Mouse (Mus musculus) forebrain, embryonic 16.5 days (tissue): ENCODE data around the gene Lefty2. TPM values are rescaled to one million over a fixed set of nuclear protein-coding genes. Genes with fewer than 3 reads are reported as not detected.
A peak's percentile ranks its signal among the peaks of the same experiment; 100 is the strongest.
"Not testable (repeated sequence)": the region's sequence is repeated elsewhere in the genome, so short reads cannot be mapped to it uniquely, and the experiment has no call there.

ENCODE experiments used
- ATAC-seq: fragments of 200-750 bp; cut with Nextera tagmentation; 2 replicates; pipeline ENCODE4 v1.8.0; 2017; ENCODE audit warnings: mild to moderate bottlenecking, moderate library complexity
- H3K27ac ChIP-seq: fragments of 300-500 bp; sonication (generic); 2 replicates; pipeline ENCODE4 v1.5.1; 2014; ENCODE audit warnings: low read length, control low read depth
- H3K27me3 ChIP-seq: fragments of 300-500 bp; sonication (generic); replicated peaks from 2 replicates; pipeline ENCODE4 v1.6.1; 2014; ENCODE audit warnings: low read length; ENCODE audit not compliant: control insufficient read depth, insufficient read depth
- H3K36me3 ChIP-seq: fragments of 300-500 bp; sonication (generic); 2 replicates; pipeline ENCODE4 v1.6.1; 2014; ENCODE audit not compliant: control insufficient read depth, insufficient read depth
- H3K4me1 ChIP-seq: fragments of 300-500 bp; sonication (generic); replicated peaks from 2 replicates; pipeline ENCODE4 v1.6.1; 2014; ENCODE audit warnings: low read length; ENCODE audit not compliant: control insufficient read depth, insufficient read depth
- H3K4me2 ChIP-seq: fragments of 300-500 bp; sonication (generic); 2 replicates; pipeline ENCODE4 v1.6.1; 2014; ENCODE audit warnings: mild to moderate bottlenecking, low read length, control low read depth
- H3K4me3 ChIP-seq: fragments of 300-500 bp; sonication (generic); replicated peaks from 2 replicates; pipeline ENCODE4 v1.5.1; 2014; ENCODE audit warnings: mild to moderate bottlenecking, low read length, control low read depth
- H3K9ac ChIP-seq: fragments of 300-500 bp; sonication (generic); replicated peaks from 2 replicates; pipeline ENCODE4 v1.6.1; 2014; ENCODE audit warnings: low read depth, low read length, control low read depth
- H3K9me3 ChIP-seq: fragments of 300-500 bp; sonication (generic); 2 replicates; pipeline ENCODE4 v1.6.1; 2016; ENCODE audit warnings: low read length; ENCODE audit not compliant: control insufficient read depth
- WGBS: fragments of 180-500 bp; shearing (Covaris S2); extraction: QIAGEN DNeasy Blood & Tissue Kit; methylation state at CpG from one replicate; pipeline ENCODE4 v1.1.7; 2014; 5-methylcytosine and 5-hydroxymethylcytosine counted together
- polyA plus RNA-seq: library from polyadenylated mRNA; unstranded; fragments of >200 nt; fragmentation: Nextera tagmentation; extraction: Ambion mirVana; gene quantifications from 2 replicates; pipeline ENCODE4 v1.2.1, GENCODE M21; 2015

Gene Lefty2
- polyA plus RNA-seq, 1 experiment from 2014 or later, result 6.6 TPM

DNA sequence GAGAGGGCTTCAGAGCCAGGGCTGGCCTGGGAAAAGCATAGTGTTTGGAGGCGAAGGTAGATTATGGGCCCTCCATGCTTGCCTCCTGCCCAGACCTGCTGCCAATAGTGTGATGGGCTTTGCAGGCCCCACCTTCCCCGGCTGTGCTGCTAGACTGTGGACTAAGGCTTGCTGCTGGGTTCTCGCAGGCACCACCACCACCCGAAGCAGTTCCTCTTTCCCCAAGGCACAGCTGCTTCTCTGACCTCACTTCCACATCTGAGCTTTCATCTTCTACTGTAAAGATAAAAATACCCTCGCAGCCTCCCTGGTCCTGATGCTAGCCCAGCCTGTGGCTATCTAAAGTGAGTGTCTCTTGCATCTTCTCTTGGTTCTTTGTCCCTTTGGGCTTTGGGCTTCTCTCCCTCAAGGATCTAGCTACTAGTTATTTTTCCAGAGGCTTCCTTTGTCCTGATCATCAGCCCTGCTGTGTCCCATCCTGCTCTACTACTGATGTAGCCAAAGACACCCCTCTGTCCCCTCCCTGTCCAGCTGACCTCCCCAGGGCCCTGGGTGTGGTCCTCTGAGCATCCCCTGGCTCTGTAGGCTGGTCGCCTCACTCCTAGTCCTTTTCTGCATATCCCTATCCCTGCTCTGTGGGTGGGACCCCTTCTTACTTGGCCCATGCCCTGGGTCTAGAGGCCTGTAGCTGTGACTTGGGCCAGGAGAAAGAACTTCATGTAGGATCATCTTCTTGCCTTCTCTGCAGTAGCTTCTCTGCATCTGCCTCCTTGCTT is 29.6 kb downstream of the Lefty2 start:
- no peak overlapping the region for H3K4me3 ChIP-seq
- 78% methylated on average over 6 of the region's 6 CpGs for WGBS
- no peak overlapping the region for H3K27ac ChIP-seq
- H3K4me1 ChIP-seq, result no peaks in the 10 kb centered on the region
- no peak for ATAC-seq
- no peak overlapping the region for H3K4me2 ChIP-seq
- no peak overlapping the region for H3K9ac ChIP-seq
- H3K9me3 ChIP-seq, result no peaks in the 10 kb centered on the region
- H3K27me3 ChIP-seq, result no peaks in the 10 kb centered on the region
- no peaks in the 10 kb centered on the region for H3K36me3 ChIP-seq

DNA sequence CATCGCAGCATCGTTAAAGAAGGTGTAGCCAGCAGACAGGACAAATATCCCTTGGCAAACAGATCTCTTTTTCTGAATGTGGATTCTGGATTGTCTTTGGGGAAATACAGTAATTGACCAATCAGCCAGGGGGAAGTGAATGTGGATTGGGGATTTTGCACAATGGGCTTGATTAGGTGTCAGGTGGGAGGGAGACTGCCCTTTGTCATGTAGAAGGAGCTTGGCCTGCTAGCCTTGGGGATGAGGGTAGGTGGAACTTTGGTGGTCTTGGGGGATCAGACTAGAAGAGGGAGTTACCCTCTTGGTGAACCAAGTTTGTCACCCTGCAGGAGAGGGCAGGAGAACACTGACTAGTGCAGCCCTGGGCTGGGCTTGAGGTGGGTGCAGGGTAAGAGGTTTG is 31.8 kb downstream of the Lefty2 start:
- no peaks in the 10 kb centered on the region for H3K36me3 ChIP-seq
- WGBS, result 36% methylated on average over 2 of the region's 2 CpGs
- no peak overlapping the region for H3K4me2 ChIP-seq
- H3K27ac ChIP-seq, result no peak overlapping the region
- no peaks in the 10 kb centered on the region for H3K27me3 ChIP-seq
- no peak overlapping the region for H3K9ac ChIP-seq
- no peak overlapping the region for H3K4me3 ChIP-seq
- H3K9me3 ChIP-seq, result no peaks in the 10 kb centered on the region
- ATAC-seq, result no peak
- H3K4me1 ChIP-seq, result no peaks in the 10 kb centered on the region

DNA sequence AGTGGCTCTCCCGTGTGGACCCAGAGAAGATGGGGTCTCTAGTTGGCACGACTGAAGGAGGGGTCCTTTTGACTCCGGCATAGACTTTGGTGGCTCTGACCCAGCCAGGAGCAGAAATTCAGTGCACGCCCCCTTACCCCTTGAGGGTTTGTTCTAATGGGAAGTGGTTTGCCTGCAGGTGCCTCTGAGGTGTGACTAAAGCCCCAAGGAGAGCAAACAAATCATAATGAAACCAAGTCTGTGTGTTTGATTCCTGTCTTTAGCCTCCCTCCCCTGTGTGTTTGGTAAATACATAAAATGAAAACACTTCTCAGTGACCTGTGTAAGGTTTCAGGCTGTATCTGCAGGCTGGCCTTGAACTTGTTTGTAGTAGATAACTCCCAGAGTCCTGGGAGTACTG is 33.4 kb downstream of the Lefty2 start:
- Histone ChIP-seq H3K4me3 (no peak overlapping the region), H3K27me3 (no peaks in the 10 kb centered on the region), H3K4me2 (no peak overlapping the region), H3K4me1 (no peaks in the 10 kb centered on the region), H3K9me3 (no peaks in the 10 kb centered on the region), H3K9ac (no peak overlapping the region), H3K36me3 (no peaks in the 10 kb centered on the region), H3K27ac (no peak overlapping the region)
- no peak for ATAC-seq
- WGBS, result 73% methylated on average over 4 of the region's 4 CpGs

DNA sequence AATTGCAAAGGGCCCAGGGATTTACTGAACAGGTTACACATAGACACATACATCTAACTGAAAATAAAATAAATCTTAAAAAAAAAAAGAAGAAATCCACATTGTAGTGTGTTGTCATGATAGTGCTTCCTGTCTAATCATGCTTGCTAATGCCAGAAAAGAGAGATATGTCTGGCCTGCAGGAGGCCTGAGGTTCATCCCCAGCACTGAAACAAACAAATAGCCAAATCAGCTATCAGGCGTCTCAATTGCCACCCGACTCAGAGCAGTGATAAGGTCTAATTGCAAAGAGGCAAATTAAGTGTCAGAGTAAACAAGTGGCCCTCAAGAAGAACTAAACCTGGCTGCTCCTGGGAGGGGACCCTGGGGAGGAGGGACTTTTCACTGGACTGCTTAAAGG is 36.7 kb downstream of the Lefty2 start:
- ATAC-seq, result no peak
- Histone ChIP-seq H3K9me3 (no peaks in the 10 kb centered on the region), H3K27ac (no peak overlapping the region), H3K36me3 (no peaks in the 10 kb centered on the region), H3K4me3 (no peak overlapping the region), H3K4me1 (no peaks in the 10 kb centered on the region), H3K4me2 (no peak overlapping the region), H3K9ac (no peak overlapping the region), H3K27me3 (peaks cover 4% of the 10 kb centered on the region)
- 62% methylated on average over 2 of the region's 2 CpGs for WGBS

DNA sequence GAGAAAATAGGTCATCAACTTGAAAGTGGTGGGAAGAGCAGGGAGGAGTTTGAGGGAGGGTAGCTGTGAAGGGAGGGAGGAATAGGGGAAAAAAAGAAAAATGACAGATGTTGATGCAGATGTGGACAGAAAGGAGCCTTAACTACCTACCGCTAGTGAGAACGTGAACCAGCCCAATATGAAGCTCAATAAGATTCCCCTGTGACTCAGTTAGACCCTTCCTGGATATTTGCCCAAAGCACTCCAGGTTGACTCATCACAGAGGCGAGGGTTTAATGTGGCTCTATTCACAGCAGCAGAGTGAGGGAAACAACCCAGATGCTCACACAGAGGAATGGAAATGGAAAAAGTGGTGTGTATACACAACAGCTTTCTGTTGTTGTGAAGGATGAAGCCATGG is 38.2 kb downstream of the Lefty2 start:
- H3K36me3 ChIP-seq, result no peaks in the 10 kb centered on the region
- WGBS, result 69% methylated on average over 3 of the region's 3 CpGs
- H3K4me2 ChIP-seq, result no peak overlapping the region
- H3K27me3 ChIP-seq, result peaks cover 17% of the 10 kb centered on the region
- ATAC-seq, result no peak
- no peak overlapping the region for H3K9ac ChIP-seq
- H3K27ac ChIP-seq, result no peak overlapping the region
- H3K4me3 ChIP-seq, result no peak overlapping the region
- no peaks in the 10 kb centered on the region for H3K9me3 ChIP-seq
- no peaks in the 10 kb centered on the region for H3K4me1 ChIP-seq

DNA sequence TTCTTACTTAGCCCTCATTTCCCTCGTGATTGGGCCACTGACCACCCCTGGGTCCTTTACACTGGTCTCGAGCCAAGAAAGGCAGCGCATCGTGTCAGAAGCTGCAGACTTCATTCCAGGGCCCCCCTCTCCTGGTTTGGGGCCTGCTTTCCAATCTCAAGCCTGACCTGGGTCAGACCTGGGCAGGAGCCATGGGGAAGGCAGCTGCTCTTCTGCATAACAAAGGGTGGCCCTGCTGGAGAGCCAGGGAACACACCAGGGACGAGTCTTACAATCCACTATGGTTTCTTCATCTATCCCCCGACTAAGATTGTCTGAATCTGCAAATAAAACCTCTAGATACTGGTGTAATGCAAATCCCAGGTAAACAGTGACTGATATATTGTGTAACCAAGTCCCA is 40.8 kb downstream of the Lefty2 start:
- no peak overlapping the region for H3K27ac ChIP-seq
- no peak for ATAC-seq
- H3K27me3 ChIP-seq, result peaks cover 24% of the 10 kb centered on the region
- no peak overlapping the region for H3K4me3 ChIP-seq
- no peaks in the 10 kb centered on the region for H3K4me1 ChIP-seq
- no peaks in the 10 kb centered on the region for H3K9me3 ChIP-seq
- no peak overlapping the region for H3K9ac ChIP-seq
- no peaks in the 10 kb centered on the region for H3K36me3 ChIP-seq
- WGBS, result 16% methylated on average over 6 of the region's 6 CpGs
- no peak overlapping the region for H3K4me2 ChIP-seq

DNA sequence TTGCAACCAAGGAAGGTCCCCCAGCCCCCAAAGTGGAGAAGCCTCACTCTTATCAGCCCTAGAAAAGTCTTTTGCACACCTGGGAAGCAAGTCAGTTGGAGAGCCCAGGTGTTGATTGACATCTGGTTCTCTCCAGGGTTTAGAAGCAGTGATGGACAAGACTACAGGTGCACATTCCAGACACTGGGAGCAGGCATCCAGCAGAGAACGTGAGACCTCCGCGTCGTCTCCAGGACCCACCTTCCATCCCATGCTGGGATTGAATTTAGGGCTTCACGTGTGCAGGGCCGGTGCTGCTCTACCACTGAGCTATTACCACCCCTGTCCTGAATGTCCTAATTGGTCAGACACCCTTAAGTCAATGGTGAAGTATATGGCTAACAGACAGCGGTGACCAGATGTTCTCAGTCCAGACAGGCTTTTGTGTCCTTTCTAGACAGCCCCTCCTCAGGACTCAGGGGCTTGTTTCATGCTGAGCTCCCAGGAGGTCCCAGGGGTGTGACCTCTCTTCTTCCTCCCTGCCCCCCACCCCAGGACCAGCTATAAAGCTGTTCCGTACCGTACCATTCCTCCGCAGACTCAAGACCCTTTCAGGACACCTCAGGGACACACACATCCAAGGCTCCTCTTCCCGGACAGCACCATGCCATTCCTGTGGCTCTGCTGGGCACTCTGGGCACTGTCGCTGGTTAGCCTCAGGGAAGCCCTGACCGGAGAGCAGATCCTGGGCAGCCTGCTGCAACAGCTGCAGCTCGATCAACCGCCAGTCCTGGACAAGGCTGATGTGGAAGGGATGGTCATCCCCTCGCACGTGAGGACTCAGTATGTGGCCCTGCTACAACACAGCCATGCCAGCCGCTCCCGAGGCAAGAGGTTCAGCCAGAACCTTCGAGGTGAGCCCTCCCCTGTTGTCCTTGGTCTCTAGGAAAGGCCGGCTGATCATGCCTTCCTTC is 41.8 kb downstream of the Lefty2 start, which contains the start of gene Lefty1:
TSS of gene Lefty1 (plus strand) at position 556 of the 953 bp plus-strand sequence.
- no peak for ATAC-seq
- Histone ChIP-seq H3K36me3 (no peaks in the 10 kb centered on the region), H3K9me3 (no peaks in the 10 kb centered on the region), H3K4me2 (no peak within 1 kb of the TSS), H3K4me3 (no peak within 1 kb of the TSS), H3K4me1 (no peaks in the 10 kb centered on the region), H3K27ac (no peak within 1 kb of the TSS), H3K9ac (no peak within 1 kb of the TSS), H3K27me3 (peaks cover 24% of the 10 kb centered on the region)
- WGBS, result 15% methylated on average over 21 of the region's 21 CpGs

DNA sequence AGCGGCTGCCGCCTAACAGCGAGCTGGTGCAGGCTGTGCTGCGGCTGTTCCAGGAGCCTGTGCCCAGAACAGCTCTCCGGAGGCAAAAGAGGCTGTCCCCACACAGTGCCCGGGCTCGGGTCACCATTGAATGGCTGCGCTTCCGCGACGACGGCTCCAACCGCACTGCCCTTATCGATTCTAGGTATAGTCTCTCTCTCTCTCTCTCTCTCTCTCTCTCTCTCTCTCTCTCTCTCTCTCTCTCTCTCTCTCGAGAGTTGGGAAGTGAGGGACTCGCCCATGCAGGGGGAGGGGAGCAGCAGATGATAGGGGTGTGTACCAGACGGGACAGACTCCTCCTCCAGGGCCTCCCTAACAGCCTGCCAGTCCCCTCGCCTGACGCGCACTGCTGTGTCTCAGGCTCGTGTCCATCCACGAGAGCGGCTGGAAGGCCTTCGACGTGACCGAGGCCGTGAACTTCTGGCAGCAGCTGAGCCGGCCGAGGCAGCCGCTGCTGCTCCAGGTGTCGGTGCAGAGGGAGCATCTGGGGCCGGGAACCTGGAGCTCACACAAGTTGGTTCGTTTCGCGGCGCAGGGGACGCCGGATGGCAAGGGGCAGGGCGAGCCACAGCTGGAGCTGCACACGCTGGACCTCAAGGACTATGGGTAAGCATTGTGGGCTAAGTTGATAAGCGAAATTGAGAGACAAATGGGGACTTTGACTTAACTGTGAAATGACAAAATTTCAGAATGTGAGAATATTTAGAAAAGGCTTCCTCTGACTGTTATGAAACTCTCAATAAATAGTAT is 43.9 kb downstream of the Lefty2 start:
- peak; percentile 81 for ATAC-seq
- peaks cover 37% of the 10 kb centered on the region for H3K27me3 ChIP-seq
- not testable (repeated sequence) for H3K27ac ChIP-seq, H3K4me1 ChIP-seq, H3K9ac ChIP-seq, H3K9me3 ChIP-seq, H3K36me3 ChIP-seq
- peak overlapping the region; percentile 46 for H3K4me2 ChIP-seq
- 1% methylated on average over 29 of the region's 41 CpGs for whole genome bisulfite sequencing
- H3K4me3 ChIP-seq, result peak overlapping the region; percentile 30

DNA sequence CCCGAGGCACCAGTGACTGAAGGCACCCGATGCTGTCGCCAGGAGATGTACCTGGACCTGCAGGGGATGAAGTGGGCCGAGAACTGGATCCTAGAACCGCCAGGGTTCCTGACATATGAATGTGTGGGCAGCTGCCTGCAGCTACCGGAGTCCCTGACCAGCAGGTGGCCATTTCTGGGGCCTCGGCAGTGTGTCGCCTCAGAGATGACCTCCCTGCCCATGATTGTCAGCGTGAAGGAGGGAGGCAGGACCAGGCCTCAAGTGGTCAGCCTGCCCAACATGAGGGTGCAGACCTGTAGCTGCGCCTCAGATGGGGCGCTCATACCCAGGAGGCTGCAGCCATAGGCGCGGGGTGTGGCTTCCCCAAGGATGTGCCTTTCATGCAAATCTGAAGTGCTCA is 44.7 kb downstream of the Lefty2 start:
- H3K36me3 ChIP-seq, H3K4me2 ChIP-seq, H3K9me3 ChIP-seq, H3K27ac ChIP-seq, H3K4me3 ChIP-seq, ATAC-seq, H3K9ac ChIP-seq: not testable (repeated sequence)
- 23% methylated on average over 13 of the region's 13 CpGs for WGBS
- H3K4me1 ChIP-seq, result peaks cover 12% of the 10 kb centered on the region
- H3K27me3 ChIP-seq, result peaks cover 45% of the 10 kb centered on the region
